Mouse (Mus musculus): ENCODE measurements around the gene Rac3. TPM values are rescaled to one million over a fixed set of nuclear protein-coding genes. Genes with fewer than 3 reads are reported as not detected.

Gene Rac3
- total RNA-seq, 1 experiment from 2014 or later = not detected

DNA sequence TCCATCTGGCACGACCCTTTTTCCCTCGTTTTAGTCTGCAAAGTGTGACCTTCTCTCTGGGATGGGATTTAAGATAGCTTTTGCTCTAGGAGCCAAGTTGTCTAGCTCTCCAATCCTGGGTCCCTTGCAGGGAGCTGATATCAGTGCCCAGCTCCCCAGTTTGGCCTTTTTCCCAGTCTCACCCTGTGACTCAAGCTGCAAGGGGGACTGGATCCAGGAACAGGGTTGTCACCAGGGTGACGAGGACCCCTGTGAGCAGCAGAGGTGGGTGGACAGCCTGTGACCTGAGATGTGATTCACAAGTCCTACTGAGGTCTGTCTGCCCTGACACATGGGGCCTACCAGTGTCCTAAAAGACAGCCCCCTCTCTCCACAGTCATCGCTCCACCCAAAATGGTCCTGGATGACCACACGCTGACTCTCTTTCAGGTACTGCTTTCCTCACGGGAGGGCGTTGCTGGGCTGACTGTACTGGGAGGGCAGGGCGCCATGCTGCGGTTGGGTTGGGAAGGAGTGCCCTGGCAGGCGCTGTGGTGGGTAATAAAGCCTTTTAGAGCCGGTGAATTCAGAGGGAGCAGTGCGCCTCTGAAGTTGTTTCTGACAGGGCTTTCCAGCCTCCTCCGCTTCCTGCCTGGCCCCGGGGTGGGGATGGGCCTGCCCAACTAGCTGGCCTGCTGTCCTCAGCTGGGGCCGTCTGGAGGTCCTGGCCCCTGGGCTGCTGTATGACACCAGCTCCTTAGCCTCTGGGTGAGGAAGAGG lies 17.4 kb upstream of the Rac3 start:
- ATAC-seq (ENCODE audit: extremely low read depth, insufficient number of reproducible peaks, low FRiP score, poor library complexity, severe bottlenecking) = no peak

DNA sequence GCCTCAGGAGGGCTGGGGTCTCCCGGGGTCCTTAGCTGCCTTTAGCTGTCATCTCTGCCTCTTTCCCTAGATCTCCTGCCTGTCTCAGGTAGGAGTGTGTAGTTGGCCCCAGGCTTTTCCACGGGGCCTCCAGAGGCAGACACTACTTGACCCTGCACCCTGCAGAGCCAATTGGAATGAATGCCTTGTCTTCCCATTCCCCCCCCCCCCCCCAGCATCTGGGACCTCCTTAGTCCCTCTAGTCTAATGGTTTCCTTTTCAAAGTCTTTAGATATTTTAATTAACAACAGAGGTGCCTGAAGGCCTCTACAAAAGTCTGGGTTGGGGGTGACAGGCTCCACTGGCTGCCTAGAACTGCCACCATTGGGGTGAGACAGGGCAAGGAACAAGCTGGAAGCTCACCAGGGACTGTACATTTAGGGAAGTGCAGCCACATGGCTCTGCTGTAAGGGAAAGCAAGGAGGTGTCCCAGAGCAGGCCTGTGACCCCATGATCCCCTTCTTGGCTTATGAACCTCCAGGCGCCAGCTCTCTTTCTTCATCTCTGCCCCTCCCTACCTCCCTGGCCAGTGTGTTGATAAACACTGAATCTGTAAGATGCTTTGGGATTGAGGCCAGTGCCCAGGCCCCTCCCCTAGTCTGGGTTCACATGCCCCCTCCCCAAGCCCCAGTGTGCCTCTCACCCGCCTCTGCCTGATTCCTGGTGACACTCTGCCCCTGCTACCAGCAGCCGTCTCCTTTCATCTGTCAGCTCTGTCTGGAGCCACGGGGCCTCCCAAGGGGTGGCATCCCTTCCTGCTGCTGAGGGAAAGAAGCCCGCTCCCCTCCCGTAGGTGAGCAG lies 16.6 kb upstream of the Rac3 start:
- ATAC-seq (ENCODE audit: extremely low read depth, insufficient number of reproducible peaks, low FRiP score, poor library complexity, severe bottlenecking) = no peak

DNA sequence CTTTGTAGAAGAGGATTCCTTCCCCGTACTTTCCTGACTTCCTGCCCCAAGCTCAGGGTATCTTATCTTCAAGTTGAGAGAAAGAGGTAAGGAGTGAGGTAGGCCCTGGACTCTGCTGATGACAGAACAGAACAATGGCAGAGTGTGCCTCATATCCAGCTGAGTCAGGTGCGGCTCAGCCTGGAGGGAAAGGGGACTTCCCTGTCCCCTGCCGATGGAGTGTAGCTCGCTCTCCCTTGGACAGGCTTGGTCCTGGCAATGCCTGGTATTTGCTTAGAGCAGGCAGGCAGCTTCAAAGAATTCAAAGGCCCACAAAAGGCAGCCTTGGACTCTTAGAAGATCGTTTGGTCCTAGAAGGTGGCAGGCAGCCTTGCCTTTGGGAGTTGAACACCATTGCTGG lies 15.2 kb upstream of the Rac3 start:
- no peak for ATAC-seq (ENCODE audit: extremely low read depth, insufficient number of reproducible peaks, low FRiP score, poor library complexity, severe bottlenecking)

DNA sequence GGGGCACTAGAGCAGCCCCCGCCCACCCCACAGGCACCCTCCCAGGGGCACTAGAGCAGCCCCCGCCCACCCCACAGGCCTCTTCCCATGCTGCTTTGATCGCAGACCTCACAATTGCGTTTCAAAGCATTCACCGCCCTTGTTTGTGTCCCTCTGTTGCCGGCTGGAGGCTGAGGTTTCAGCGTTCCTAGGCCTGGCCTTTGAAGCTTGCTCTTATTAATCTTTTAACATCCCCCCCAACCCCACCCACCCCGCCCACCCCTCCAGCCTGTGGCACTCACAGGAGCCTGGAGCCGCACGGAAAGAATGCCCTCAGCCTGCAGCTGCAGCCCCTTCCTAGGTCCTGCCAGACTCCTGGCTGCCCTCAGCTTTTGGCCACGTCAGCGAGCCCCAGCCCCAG lies 14.0 kb upstream of the Rac3 start:
- ATAC-seq (ENCODE audit: extremely low read depth, insufficient number of reproducible peaks, low FRiP score, poor library complexity, severe bottlenecking) = no peak

DNA sequence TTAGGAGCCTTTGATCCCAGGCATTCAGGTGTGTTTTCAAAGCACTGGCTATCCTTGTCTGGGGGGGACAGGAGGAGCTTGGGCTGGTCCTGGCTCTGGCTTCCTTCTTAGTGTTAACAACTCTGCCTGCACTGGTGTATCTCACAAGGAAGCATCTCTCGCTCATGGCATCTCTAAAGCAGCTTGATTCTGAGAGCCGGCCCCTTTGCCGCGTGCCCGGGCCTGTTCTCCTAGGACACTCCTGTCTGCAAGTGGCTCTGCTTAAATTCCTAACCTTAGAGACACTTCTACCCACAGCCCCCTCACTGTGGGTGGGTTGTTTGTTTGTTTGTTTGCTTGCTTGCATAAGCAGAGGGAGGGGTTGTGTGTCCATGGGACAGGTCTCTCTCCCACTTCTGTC lies 13.3 kb upstream of the Rac3 start:
- ATAC-seq (ENCODE audit: extremely low read depth, insufficient number of reproducible peaks, low FRiP score, poor library complexity, severe bottlenecking) = no peak

DNA sequence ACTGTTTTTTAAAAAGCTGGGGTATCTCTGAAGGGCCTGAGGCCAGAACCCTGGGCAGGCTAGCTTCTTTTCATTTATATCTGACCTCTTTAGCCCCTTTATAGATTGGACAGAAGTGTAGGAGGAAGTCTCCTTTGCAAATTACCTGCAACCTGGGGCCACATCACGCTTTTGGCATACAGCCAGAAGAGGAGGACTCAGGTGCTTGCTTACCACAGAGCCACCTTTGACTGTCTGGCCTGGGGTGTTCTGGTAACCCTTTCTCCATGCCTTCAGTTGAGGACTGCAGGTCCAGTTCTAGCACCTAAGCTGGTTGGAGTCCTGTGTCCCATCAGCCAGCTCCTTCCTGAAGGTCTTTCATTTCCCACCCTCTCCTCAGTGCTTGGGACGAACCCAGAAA lies 11.7 kb upstream of the Rac3 start:
- no peak for ATAC-seq (ENCODE audit: extremely low read depth, insufficient number of reproducible peaks, low FRiP score, poor library complexity, severe bottlenecking)

DNA sequence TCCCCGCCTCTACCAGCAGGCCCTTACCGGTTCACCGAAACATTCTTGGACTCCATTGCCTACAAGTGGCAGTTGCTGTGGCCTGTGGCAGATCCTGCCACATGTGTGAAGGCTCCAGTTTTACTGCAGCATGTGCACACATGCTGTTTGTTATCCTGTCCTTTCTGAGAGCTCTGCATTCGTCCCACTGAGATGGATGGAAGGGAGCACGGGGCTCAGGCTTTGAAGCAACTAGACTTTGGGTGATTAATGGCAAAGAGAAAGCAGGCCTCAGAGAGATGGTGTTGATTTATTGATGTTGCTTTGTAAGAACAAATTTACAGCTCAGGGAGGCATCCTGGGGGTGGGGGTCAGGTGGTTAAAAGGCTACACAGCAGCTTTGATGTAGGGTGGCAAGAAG lies 10.6 kb upstream of the Rac3 start:
- ATAC-seq (ENCODE audit: extremely low read depth, insufficient number of reproducible peaks, low FRiP score, poor library complexity, severe bottlenecking) = no peak

DNA sequence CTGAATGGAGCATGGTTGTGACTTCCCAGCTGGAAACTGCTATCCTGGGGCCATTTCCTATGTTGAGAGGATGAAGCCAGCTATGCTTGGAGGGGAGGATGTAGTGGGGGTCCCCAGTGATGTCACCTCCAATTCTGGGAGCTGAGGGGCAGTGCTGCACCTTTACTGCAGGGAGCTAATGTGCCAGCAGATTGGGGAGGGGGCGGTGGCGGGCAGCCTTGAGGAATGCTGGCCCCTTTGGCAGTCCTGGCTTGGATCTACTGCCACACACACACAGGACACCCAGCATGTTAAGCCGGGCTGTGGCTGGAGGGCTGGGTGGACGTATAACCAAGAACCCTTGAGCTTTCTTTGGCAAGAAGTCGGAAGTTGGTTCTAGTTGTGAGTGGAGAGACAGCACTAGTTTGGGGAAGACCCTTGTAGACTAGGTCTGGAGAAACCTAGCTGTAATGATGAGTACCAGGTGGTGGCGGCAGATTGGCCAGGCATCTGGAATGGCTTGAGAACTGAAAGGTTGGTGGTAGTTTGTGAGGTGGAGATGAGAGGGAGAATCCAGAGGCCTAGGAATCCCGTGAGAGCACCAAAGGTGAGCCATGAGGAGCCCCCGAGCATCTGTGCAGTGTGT lies 9.2 kb upstream of the Rac3 start:
- ATAC-seq (ENCODE audit: extremely low read depth, insufficient number of reproducible peaks, low FRiP score, poor library complexity, severe bottlenecking) = no peak

DNA sequence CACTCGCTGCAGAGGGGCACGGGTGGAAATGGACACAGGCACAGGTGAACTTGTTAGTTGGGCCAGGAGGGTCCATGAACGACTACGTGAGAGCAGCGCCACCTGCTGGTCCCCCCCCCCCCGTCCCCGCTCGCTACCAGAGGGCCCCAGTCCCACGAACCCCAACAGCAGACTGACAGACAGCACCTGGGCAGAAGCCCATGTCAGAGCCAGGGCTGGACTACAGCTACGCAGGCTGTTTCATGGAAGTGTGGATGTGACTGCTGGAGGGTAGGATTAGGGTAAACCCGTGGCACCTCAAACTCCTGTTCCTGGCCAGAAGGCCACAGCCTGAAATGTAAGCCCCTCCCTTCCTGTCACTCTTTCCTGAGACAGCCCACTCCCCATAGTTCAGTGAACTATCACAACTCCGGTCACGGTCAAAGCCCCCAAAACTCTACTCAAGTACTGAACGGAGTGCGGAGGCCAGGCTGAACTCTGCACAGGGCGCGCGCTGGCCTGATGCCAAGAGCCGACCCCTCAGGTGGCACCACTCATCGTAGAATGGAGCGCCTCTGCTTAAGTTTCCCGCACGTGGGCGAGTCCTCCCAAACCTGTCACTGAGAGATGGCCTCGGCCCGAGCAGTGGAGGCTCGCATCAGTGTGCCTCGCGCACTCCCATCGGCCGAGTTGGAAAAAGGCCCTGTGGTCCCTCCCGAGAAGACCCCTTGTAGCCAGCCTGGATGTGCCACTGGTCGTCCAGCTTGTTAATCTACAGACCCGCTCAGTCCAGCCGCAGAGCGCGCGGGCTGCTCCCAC lies 8.3 kb upstream of the Rac3 start:
- peak; percentile 17; the same call in 1 of the 2 replicates for ATAC-seq (ENCODE audit: extremely low read depth, insufficient number of reproducible peaks, low FRiP score, poor library complexity, severe bottlenecking)

DNA sequence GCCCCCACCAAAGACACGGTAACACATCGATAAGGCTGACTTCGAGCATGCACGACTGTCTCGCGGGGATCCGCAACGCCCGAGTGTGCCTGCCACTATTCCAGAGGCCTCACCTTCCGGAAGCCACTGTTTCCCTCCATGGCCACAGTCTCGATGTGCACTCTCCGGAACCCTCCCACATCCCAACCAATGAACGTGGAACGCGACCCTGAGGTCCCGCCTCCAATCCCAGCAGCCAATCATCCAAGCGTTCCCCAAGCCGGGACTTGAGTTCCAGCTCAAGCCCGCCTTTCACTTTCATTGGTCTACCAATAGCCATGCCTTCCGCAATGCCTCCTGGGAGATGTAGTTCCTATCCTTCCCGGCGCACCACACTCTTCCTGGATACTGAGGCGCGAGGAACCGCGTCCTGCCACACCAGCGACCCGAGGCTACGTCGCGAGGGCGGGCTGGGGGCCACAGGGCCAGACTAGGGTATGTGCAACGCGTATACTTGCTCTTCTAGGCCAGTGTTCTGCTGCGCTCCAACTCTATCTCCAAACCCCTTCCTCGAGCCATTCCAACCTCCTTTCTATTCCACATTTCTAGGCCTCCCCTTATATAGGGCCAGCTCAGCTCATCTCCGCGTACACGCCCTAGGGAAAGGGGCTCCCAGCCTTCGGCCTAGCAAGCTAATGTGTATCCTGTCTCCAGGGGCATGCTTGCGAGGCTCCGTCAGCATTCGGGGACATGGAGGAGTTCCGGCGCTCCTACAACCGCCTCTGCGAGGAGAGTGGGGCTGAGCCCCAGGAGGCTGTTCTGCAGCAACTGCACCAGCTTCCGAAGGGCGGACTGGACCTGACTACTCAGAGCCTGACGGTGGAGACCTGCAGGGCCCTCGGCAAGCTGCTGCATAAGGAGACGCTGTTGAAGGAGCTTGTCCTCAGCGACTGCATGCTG lies 7.4 kb upstream of the Rac3 start, which contains the start of the genes Cenpx and Lrrc45:
TSS of gene Cenpx (minus strand) at position 159 of the 939 bp plus-strand sequence.
TSS of gene Lrrc45 (plus strand) at position 346 of the 939 bp plus-strand sequence.
- peak; percentile 95 for ATAC-seq (ENCODE audit: extremely low read depth, insufficient number of reproducible peaks, low FRiP score, poor library complexity, severe bottlenecking)

DNA sequence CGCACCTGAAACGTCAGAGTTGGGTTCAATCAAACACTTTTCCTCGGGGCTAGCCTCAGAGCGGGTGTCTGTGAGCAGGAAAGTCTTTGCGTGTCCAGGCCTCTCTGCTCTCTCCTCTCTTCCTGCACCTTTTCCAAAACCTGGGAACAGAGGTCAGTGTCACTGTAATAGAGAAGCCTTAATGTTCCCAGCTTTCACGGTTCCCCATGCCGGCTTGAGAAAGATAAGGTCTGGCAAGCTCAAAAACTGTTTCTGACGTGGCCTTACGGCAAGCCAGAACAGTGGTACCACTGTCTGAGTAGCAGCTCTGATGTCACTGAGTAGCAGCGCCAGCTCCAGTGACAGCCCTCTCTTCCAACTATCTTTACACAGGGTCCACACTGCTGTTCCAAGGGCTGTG lies 6.7 kb upstream of the Rac3 start:
- no peak for ATAC-seq (ENCODE audit: extremely low read depth, insufficient number of reproducible peaks, low FRiP score, poor library complexity, severe bottlenecking)

DNA sequence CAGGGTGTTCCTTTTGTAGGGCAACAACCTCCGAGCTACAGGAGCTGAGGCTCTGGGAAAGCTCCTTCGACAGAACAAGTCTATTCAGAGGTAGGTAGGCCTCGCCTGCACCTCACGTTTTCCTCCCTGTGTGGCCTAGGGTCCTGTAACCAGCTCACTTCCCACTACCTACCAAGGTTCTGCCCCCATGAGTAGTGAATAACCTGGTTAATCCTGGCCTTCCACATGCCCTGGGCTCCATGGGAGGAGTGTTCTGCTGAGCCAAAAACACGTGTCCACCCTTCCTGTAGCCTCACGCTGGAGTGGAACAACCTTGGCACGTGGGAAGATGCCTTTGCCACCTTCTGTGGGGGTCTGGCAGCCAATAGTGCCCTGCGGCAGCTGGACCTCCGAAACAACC lies 6.1 kb upstream of the Rac3 start:
- ATAC-seq (ENCODE audit: extremely low read depth, insufficient number of reproducible peaks, low FRiP score, poor library complexity, severe bottlenecking) = no peak

DNA sequence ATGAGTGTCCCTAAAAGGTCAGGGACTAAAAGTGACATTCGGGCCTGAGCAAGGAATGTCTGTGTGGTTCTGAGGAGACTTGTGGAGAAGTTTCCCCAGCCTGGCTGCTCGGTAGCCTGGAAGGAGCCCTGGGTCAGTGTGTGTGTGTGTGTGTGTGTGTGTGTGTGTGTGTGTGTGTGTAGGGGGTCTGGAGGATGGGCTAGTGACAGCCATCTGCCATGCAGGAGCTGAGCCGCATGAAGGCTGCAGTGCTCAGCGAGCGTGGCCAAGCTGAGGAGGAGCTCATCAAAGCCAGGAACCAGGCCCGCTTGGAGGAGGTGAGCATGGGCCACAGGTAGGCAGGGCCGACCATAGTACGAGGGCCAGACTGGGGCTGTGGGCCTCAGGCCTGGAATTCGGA lies 2.0 kb upstream of the Rac3 start:
- ATAC-seq (ENCODE audit: extremely low read depth, insufficient number of reproducible peaks, low FRiP score, poor library complexity, severe bottlenecking) = no peak

DNA sequence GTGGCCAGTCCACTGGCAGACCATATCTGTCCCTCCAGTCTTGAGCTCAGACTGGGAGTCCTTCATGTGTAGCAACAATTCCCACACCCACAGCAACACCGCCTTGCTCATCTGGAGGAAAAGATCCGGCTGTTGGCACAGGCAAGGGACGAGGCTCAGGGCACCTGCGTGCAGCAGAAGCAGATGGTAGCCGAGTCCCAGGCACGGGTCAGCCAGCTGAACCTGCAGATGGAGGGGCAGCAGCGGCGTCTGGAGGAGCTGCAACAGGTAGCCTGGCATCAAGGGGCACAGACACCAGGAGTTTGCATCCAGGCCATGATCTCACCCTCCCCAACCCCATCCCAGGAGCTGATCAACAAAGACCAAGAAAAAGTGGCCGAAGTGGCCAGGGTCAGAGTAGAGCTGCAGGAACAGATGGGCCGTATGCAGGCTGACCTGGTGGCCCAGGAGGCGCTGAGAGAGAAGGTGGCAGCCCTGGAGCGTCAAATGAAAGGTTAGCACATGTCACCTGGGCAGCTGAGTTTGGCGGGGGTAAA lies 1.4 kb upstream of the Rac3 start:
- no peak for ATAC-seq (ENCODE audit: extremely low read depth, insufficient number of reproducible peaks, low FRiP score, poor library complexity, severe bottlenecking)

DNA sequence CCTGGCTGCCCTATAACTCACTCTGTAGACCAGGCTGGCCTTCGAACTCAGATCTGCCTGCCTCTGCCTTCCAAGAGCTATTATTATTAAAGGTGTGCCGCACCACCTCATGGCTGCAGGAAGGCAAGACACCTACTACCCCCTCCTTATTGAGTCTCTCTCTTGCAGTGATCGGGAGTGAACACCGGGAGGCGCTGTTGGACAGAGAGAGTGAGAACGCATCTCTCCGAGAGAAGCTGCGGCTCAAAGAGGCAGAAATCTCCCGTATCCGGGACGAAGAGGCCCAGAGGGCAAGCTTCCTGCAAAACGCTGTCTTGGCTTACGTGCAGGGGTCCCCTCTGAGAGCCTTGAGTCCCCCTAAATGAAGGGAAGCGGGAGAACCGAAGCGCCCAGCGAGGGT lies 820 bp upstream of the Rac3 start:
- ATAC-seq (ENCODE audit: extremely low read depth, insufficient number of reproducible peaks, low FRiP score, poor library complexity, severe bottlenecking) = peak; percentile 83

DNA sequence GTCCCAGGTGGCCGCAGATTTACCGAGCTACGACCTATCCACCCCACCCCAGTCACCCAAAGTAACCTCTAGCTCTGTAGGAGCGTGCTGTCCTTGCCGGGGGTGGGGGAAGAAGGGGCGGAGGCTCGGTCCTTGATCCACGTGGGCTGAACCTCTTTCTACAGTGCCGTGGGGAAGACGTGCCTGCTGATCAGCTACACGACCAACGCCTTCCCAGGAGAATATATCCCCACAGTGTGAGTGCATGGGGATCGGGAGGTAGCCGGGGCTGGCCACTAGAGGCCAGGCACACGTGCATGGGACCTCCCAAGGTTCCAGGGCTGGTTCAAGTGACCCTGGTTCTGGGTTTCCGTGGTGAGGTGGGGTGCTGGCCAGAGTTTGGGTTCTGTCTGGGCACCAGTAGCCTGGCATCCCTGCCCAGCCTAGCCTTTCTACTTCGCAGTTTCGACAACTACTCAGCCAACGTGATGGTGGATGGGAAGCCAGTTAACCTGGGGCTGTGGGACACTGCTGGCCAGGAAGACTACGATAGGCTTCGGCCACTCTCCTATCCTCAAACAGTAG lies 879 bp downstream of the Rac3 start:
- no peak for ATAC-seq (ENCODE audit: extremely low read depth, insufficient number of reproducible peaks, low FRiP score, poor library complexity, severe bottlenecking)

DNA sequence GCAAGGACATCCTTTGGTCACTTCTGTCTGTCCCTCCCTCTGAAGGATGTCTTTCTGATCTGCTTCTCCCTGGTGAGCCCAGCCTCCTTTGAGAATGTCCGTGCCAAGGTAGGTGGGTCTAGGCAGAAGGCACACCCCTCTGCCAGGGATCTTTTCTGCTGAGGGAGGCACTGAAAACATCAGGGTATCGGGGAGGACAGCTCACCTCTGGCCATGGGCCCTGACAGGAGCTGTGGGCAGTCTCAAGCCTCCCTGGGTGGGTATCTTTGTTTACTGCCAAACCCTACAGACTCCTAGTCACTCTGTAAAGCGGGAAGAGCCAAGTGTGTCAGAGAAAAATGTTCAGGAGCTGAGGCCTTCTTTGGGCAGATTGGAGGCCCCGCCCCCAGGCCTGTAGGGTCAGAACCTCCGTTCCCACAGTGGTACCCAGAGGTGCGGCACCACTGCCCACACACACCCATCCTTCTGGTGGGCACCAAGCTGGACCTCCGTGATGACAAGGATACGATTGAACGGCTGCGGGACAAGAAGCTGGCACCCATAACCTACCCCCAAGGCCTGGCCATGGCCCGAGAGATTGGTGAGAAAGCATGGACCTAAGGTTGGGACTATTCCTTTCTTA lies 1.6 kb downstream of the Rac3 start:
- no peak for ATAC-seq (ENCODE audit: extremely low read depth, insufficient number of reproducible peaks, low FRiP score, poor library complexity, severe bottlenecking)

Measured in neutrophil, adult 5-6 weeks (primary cell).